Mouse (Mus musculus) c-Kit-positive CD71-negative TER-119-negative erythroid progenitor cells, embryonic 14.5 days (primary cell): Measurements from ENCODE around the gene Mpst.

Source experiments
- DNase-seq: peaks from one replicate; pipeline ENCODE4 v3.0.0-alpha.2; 2013; ENCODE audit warnings: low read depth

Gene Mpst

DNA sequence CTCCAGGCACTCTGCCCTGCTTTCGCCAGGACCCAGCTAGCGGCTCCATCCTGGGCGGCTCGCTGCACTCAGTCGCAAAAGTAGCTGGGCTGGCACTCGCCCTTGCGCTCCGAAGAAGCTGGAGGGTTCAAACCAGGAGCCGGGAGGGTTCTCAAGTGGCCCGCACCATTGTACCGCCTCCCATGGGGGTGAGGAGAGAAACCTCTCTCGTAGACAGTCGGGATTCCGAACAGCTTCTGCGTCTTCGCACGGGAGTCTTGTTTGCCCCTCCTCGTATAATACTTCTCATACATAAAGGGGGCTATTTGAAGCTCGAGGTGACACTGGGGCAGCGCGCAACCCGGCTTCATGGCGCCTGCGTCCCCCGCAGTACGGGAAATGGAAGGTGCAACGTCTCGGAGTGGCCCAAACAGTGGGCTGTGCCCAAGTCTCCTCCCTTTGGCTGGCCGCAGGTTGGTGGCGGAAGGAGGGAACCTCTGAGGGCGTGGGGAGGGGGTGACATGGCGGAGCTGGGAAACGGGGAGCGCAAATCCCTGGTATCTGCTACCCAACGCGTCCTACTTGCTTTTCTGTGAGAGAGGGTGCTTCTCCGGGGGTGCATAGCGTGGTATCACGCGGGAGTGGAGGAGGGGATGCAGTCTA, at the start of gene Mpst:
Gene Mpst (plus strand): TSS at position 124 of the 642 bp plus-strand sequence.
- peak; percentile 81 for DNase-seq

DNA sequence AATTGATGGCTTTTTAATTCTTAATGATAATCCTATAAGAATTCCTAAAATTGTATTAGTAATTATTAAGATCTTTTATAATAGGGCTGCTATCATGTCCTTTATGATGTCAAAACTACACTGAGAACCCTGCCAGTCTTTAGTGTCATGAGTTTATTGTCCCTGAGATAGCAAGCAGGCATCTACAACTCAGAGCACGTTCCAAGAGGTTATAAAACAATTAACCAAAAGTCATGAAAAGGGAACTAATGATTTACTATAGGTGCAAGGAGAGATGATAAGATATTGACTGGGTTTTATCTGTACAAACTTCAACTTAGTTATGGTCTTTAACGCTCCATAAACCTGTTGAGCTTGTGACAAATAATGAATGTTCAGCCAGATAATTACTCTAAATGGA, 40.3 kb upstream of the Mpst start:
- DNase-seq: no peak

DNA sequence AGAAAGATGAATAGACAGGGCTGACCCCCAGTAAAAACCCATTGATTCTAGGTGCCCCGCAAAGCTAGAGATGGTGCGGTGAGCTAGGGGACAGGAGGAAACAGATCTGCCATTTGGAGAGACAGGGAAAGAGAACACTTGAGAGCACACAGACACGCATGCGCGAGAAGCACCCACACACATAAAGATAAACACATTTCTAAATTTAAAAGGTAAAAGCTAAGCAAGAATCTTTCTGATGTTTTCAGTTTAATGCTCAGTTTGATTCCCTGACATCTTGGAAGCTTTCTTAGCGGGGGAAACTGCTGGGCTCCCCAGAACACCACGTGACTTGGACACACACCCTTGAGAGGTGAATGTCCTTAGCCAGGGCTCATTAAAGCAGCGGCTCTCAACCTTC, 39.3 kb upstream of the Mpst start:
- DNase-seq: no peak

DNA sequence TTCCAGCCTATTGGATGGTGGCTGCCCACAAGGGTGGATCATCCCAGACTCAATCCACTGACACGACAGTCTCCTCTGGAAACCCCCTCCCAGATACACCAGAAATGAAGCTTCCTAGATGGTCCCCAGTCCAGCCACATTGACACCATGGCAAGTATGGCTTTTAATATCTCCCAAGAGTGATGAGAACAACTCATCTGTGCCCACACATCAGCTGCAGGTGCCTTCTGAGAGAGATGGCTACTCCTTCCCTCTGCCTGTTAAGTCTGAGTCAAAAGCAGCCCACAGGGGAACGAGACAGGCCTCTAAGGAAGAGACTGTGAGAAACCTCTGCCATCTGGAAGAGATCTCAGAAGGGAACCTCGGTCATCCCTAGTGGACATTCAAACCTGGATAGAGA, 38.4 kb upstream of the Mpst start:
- DNase-seq: no peak

DNA sequence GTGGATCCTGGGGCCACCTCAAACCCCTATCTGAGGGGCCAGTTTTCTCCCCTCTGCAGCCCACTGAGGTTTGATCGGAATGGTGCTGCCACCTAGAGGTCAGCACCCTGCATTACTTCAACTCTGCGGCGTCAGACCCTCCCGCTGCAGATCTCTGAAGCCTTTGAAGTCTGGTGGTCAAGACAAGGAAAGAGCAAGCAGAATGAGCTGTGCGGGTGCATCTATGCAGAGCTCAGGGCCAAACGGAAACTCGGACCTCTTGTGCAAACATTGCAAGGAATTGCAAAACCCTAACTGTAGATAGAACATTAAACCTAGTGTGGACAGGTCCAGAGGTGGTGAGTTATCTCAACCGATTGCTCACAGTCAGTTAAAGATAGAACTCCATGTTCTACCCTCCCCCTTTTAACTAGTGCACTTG, 37.3 kb upstream of the Mpst start:
- peak; percentile 47 for DNase-seq

DNA sequence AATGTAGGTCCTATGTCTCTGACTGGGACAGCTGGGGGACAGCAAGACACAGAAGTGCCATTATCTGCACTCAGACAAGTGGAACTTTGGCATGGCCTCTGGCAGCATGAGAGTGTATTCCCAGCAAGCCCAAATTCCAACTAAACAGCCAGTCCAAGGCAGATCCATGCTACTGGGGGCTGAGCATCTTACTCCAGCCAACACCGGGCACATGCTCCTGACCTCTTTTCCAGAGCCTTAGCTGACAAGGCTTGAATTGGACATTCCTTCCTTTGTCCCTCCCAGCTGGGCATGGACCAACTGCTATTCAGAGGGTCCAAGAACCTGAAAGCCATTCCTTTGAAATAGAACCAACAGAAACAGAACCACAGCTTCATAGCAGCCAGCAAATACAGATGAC, 36.6 kb upstream of the Mpst start:
- no peak for DNase-seq

DNA sequence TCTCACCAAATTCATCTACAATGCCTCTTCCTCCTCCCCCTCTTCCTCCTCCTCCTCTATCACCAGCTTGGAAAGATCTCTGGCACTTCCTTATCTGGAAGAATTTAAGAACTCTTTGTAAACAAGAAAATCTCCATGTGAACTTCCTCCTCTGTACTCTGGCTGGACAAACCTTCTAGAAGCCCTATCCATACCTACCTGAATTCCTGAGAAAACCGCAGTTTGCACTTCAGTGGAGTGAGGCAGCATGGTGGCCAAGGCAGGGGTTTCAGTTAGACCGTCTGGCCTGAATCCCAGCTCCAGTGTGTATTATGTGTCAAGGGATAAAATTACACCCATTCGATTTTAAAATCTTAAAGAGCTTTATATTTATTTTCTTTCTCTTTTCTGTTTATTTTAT, 33.4 kb upstream of the Mpst start:
- no peak for DNase-seq

DNA sequence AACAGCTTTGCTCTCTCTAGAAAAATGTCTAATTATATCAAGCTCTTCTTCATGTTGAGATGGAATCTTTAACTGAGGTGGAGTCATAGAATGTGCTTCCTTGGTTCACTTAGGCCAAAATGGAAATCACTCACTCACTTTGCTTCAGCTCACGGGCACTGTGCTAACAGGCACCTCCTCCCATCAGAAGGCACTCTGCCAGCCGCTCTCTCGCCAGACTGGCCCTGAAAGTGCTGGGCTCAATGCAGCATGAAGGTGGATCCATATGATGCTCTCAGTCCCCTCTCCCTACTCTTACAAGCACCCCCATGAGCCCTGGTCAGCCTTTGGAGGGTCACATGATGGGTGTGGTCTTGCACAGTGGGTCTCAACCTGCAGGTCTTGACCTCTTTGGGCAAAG, 32.0 kb upstream of the Mpst start:
- DNase-seq: no peak

DNA sequence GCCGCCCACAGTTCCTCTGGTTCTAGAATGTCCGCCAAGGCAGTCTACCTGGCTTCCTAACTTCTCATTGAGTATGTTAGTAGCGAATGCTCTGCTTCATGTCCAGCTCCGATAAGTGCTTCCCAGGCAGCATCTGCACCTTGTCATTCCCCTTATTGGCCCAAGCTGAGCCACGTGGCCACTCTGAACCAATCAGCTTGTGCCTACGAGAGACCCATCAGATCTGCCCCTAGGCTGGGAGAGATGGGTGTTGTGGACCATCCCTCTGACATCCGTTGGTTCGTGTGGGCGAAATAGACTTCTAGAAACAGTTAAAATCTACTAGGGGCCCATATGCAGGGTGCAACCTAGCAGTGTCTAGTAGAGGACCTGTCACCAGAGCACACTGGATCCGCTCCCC, 28.4 kb upstream of the Mpst start:
- no peak for DNase-seq

DNA sequence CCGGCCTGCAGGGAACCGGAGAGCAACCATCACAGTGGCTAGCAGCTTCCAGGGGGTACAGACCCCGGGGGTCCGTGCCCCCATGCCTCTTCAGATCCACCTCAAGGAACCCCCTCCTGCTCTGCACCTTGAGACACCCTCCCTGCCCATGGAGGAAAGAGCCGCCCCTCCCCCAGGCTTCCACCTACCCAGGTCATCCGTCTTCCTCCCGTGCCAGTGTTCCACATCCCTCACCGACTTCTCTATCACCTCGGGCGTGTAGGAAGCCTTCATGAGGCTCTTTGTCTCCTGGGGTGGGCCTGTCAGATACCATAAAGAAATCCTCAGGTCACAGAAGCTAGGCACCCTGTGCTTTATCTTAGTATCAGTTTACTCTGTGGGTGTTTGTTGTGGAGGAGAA, 27.7 kb upstream of the Mpst start:
- no peak for DNase-seq

DNA sequence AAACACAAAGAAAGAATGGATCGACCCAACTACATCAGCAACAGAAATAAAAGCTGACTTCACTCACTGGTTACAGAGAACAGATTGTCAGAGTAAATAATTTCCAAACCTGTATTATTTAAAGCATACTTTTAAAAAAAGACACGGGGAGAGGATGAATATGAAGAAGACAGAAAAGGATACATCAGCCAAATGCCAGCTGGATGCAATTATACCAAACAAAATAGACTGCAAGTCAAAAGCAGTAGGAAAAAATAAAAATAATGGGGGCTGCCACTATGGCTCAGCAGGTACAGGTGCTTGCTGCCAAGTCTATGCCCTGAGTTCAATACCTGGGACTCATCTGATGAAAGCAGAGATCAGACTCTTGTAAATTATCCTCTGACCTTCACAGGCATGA, 26.0 kb upstream of the Mpst start:
- no peak for DNase-seq

DNA sequence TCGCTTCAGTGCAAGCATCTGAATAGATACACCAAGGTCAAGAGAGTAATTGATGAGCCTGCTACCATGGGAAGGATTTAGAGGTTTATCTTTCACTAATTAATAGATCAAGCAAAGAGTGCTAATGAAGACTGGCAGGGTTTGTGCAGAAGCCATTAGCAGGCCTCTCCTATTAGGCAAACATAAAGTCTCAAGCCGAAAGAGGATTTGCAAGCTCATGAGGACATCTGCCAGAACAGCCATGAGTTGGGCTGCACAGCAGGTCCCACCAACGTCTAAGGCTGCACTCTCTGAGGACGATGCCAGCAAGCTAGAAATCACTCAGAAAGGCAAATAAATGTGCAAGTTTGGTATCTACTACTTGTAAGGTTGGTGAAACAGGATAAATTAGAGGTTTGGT, 25.5 kb upstream of the Mpst start:
- no peak for DNase-seq

DNA sequence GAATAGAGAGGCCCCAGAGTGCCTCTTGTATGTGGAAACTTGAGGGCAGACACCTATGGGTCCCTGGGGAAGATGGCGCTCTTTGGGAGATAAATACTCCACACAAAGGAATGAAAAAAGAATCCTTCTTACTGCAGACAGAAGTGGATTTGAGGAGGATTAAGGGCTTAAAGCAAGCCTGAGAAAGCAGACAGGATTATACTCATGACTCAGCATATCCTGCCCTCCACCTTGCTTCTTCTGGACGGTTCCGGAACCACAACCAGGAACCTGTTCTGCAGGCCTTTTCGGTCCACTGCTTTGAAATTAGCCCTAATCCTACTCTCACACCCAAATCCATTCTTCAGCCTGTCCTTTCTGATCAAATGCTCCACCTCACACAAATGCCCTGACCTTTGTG, 24.1 kb upstream of the Mpst start:
- no peak for DNase-seq

DNA sequence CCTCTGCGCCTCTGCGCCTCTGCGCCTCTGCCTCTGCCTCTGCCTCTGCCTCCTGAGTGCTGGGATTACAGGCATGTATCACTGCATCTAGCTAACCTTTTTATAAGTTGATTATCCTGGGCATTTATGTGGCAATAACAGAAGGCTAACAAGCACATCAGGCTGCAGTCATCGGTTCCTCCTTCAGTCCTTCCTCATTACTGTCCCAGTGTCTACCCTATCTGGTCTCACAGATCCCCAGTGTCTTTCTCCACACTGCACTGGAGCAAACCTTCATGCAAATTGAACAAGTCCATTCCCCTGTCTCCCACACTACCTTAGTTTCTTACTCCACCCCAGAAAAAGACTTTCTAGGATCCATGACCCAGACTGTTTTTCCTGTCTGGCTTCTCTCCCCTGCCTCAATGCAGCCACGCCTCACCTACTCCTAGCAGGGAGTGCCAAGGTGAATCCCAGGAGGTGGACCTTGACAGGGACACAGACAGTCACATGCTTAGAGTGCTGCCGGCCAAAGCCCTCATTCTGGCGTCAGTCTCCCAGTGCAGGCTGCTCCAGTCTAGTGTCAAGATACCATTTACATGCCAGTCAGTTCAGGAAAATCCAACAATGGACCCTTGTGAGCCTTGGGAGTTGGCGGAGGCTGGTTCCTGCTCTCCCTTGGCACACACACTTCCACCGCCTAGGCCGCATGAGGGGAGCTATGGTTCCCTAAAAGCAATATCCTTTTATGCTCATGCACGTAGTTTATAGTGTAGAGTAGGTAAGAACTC, 22.6 kb upstream of the Mpst start:
- DNase-seq: no peak

DNA sequence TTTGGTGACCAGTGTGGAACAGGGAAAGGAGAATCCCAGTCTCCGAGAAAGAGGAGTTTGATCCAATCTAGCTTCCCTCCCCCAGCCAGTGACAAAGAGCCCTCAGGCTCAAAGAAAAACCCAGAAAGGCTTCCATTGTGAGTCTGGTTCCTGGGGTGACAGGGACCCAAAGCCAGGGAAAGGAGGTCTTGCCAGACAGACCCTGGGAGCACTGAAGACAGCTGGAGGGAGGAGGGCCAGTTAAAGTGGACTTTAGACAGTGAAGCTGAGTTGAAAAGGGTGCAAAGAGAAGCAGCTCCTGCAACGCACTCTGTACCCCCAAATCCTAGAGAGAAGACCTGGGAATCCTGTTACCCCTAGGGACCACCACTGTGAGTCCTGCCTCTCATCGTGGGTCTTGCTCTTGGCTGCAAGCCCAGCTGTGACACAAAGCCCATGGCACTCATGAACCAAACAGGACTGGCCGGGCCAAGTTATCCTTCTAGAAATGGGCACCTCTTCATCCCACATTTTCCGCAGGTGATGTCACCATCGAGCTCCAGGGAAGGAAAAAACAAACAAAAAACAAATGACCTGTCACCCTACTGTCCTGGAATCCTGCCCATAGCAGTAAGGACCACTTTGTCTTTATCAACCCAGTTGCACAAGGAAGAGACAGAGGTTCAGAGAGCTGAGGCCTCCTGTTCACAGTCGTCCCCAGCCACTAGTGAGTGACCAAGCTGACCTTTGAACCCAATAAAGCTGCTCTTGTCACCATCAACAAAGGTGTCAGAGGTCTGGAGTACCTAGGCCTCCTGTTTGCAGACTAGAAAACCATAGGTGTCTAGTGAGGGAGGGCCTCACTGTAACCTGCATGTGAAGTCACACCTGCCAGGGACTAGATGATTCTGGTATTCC, 21.7 kb upstream of the Mpst start:
- no peak for DNase-seq

DNA sequence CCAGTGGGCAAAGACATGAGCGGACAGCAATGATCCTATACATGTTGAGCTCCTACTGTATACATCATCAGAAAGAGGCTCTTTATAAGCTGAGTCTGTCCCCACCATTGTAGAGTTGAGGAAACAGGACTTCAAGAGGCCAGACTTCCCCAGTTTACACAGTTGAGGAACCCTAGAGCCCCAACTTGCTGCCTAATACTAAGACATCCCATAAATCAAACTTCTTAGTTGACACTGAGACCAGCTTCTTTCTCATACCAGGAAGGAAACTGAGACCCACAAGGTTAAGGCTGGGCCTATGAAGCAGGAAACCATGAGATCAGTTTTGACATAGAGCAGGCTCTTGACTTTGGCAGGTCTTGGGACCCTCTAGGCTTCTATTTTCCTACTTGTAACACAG, 20.7 kb upstream of the Mpst start:
- no peak for DNase-seq

DNA sequence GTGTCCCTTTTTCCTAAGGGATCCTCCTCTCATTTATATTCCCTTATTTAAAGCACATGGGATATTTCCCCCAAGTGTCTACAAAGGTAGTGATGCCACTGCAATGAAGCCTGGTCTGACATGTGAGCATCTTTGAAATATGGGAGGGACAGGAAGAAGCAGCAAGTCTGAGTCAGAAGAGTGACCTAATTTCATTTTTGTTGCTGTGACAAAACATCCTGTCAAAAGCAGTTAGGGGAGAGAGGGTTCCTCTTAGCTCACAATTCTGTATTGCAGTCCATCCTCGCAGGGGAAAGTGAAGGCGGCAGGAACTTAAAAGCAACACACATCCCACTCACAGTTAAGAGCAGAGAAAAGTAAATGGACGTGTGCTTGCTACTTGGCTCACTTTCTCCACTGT, 15.4 kb upstream of the Mpst start:
- DNase-seq: no peak

DNA sequence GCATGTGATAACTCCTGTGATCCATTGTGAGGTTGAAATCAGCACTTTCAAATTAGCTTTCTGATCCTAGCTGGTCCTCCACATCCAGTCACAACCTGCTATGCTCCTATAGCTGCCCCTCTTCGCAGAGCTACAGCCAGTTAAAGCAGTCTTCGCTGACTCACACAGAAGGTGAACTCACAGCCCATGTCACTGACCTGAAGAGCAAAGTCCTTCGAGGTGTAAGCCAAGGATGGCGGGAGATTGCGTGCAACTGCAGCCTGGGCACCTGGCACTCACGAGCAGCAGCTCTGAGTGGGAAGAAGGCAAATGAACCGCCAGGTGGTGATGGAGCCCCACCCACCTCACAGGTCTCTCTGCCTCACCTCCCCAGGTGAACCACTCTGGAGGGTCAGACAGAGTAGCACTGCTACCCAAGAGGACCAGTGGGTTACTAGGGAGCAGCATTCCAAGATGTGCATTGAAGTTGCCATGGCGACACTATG, 10.7 kb upstream of the Mpst start, which contains the start of gene Tex33:
Gene Tex33 (minus strand): TSS at position 435 of the 485 bp plus-strand sequence.
- DNase-seq: no peak

DNA sequence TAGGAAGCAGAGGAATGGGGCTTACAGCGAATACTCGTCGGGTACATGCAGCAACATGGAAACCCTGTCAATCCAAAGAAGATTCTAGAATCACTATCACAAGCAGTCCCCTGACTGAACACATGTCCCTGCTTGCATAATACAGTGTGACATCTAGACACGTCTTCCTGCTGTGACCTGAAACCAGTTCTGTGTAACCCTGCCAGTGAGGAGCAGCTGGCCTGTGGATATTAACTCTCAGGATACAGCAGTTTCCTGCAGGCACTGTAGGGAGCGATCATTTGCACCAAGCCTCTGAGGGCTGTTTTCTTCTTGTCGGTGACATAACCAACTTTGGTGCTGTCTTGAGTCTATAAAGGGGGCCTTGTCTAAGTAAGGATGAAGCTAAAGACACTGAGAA, 4.9 kb upstream of the Mpst start:
- DNase-seq: no peak

DNA sequence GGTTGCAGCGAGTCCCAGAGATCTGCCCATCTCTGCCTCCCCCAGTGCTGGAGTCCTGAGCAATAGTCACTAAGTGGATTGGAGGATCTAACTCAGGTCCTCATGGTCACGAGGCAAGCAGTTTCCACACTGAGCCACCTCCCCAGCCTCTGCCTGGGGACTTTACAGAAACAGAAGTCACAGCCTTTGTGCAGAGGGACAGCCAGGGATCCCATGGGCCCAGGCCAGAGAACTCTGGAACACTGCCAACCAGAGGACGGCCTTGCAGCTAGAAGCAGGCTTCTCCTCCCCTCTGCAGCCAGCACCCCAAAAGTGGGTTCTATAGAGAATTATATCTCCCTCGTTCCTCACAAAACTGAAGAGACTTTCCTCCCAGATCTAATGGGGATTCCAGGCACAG, 4.3 kb upstream of the Mpst start:
- DNase-seq: no peak

DNA sequence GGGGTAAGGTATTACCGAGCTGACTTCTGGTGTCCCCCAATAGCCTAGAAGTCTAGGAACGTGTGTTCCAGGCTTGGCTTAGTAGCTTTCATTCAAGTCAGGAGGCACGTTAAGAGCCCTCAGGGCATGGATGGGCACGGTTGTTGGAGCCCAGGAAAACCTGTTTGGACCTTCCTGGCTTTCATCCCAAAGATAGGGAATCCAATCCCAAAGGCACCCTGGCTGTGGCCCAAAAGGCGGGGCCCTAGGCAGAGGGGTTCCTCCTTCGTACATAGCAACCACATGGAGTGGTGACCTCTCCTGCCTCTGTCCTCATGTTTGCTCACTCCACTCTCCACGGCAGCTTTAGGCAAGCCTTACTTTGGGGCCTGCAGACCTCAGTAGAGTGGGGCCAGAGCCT, 3.8 kb upstream of the Mpst start:
- DNase-seq: no peak

DNA sequence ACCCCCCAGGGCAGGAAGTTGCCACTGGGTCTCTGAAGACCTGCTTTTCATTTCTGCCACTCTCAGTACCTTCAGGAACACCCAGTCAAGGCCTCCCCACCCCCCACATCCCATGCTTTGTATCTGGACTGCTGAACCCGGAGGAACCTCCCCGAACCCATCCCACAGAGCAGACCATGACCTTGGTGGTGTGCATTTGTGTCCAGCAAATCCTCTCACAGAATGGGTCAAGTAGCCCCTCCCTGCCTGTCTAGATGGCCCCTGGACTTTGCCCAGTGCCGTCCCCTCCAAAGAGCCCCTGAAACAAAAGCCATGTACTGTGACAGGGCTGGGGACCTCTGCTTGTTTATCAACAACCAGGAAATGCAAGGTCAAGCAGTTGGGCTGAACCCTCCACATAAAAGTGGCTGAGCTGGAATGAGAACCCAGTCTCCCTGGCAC, 2.9 kb upstream of the Mpst start:
- no peak for DNase-seq

DNA sequence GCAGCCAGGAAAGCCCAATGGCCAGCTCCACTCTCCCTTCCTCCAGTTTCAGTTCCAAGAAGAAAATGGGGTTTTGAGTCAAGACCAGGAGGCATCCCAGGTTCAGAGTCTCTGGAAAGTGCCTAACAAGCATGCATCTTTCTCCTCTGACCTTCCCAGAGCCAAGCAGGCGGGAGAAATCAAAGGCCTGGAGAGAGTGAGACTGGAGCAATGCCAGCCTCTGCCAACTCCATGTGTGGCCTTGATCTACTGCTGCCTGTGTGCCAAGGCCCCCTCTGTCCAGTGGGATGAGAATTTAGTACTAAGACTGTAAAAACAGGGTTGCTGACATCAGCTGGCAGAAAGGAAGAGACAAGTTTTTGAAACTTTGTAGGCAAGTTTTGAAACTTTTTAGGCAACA, 2.3 kb upstream of the Mpst start:
- DNase-seq: no peak
